Mouse (Mus musculus): ENCODE data around the gene Slc26a1. TPM values are rescaled to one million over a fixed set of nuclear protein-coding genes. Genes with fewer than 3 reads are reported as not detected.

The Slc26a1 gene
- 0.82 and 1.1 TPM in 2 replicates for polyA plus RNA-seq (2012)

DNA sequence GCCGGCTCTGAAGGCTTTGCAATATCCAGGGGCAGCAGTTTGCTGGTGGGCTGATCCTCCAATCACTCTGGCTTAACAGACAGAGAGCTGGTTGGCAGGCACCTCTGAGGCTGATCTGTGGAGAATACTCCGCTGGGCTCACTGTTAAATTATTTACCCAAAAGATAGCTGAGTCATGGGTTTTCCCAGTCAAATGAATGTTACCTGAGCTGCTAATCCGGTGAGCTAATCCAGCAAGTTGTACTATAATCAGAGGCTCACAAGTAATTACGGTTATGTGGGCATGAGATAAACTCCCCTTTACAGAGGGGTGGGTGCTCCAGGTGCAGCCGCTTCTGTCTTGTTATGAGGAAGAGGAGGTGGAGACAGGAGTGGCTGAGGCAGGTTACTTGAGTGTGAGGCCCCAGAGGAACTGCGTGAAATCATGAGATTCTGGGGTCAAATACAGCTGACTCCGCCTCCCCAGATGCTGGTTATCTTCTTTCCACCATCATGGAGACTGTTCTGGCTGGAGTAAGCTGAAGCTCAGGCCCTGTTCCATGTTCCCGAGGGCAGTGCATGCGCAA, at the start of gene Slc26a1:
Gene Slc26a1, minus strand, starts transcription at position 319 of the 566 bp plus-strand sequence.

DNA sequence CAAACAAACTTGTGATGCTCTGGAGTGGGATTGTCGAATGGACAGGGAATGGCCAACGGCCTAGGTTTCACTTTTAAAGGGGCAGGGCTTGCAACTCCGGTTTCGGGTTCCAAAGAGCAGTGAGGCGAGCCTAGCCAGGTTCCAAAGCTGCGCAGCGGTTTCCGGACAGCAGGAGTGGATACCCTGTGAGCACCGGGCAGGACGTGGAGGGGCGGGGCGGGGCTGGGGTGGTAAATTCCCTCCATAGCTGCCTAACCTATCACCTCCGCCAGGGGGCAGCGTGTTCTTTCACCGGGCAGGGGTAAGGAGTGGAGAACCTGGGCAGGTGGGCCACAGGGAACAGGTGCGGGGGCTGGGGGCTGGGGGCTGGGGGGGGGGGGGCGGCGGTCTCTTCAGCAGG, 16.9 kb upstream of the Slc26a1 start, which contains the start of gene Fgfrl1:
Gene Fgfrl1, plus strand, starts transcription at position 112 of the 400 bp plus-strand sequence.

DNA sequence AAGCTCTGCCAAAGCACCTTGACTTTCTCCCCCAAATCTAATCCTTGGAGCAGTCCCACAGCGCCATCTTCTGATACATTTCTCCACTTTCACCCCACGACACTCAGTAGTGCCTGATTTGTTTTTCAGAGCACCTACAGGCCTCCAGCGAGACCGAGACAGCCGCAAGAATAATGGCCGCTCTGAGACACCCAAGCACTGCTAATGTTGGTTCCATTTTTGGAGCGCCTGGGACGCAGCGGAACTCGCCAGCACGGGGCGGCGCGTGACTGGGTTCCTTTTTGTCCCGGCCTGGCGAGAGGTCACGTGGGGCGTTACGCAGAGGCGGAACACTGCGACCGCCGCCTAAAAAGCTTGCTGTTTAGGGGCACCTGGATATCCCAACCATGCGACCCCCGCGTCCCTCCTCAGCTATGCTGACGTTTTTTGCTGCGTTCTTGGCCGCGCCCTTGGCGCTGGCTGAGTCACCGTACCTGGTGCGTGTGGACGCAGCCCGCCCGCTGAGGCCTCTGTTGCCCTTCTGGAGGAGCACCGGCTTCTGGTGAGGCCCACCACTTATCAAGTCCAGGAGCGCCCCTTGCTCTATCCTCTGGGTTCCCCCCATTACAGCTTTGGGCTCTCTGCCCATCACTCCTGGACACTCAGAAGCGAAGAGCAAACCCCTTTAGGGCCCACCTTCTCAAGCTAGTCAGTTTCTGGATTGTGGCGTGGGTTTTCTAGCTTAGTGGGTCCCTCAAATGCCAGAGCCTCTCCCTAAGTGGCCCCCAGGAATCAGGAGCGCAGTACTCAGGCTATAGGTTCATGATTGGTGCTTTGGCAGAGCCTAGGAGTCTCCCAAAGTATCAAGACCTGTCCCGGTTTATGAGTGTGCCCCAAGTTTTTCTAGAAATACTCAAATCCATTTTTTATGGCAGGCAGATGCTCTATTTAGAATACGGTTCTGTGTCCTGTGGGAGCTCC, 6.1 kb downstream of the Slc26a1 start, which contains the start of gene Dgkq:
Gene Dgkq, minus strand, starts transcription at position 696 of the 960 bp plus-strand sequence.

DNA sequence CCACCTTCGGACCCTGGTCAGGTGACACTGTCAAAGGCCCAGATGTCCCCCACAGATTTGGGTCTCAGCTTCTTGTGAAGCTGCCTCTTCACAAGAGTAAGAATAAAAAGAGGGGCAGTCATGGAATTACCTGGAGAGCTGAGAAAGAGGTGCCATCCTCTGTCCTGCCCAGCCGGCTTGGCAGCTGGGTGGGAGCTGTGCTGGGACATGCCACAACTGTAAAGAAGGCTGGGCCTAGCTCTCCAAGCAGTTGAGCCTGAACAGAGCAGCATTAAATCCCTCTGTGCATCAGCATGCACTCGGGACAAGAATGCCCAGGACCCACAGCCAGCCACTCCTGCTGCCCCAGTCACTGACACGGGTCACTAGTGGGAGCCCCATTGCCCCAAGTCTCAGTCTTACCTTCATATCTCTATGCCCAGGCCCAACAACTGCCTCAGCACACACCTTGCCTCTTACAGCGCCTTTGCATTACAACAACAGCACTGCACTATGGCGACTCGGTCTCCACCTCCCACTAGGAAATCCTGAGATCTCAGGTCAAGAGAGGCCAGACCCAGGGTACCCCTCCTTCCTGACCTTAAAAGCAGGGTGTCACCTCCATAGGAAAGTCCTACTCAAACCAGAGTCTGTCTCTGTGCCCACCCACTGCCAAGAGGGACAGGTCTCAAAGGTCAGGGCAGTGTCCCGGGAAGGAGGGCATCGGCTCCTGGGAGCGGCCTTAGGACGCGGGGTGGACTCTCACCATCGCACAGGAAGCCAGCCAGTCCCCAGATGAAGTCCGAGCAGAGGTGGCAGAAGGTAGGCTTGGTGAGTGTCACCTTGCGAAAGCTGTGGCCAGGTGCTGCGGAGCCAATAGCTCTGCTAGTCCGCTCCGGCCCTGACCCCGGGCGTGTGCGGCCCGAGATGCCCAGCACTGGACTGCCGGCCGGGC, 15.4 kb downstream of the Slc26a1 start, which contains the start of gene Idua:
Gene Idua, plus strand, starts transcription at position 634 of the 934 bp plus-strand sequence.

DNA sequence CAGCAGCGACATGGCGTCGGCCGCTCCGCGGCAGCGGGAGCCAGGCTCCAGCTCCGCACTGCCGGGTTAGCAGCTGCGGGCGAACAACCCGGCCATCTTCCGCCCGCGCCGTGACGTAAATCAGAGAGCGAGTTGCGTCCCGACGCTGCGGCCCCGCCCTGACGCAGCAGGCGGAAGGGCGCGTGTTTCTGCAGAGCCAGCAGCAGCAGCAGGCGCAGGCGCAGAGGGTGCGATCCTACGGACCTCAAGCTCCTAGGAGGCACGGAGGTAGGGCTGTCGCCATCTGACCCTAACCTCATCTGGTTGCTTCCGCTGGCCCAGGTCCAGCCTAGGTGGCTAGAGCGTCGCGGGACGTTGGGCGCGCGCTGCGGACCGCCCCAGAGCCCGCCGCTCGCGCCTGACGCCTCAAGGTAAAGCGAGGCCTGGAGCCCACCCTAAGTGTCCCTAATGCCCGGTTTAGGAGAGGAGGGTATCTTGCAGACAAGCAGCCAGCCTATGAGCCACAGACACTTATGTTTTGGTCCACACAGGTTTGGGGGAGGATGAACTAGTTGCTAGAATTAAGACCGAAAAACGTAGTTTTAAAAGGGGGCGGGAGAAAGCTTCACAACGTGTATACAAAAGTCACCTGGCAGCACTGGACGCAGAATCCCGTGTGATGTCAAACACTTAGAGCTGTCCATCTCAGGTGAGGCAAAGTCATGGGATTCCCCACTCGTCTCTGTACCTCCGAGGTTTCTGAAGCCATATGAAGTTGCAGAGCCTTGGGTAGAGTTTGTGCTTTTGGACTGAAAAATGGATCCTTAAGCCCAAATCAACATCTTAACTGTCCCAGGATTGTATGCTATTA, 45.5 kb downstream of the Slc26a1 start, which contains the start of the genes Gak and Tmem175:
Gene Gak, minus strand, starts transcription at position 122 of the 850 bp plus-strand sequence.
Gene Tmem175, plus strand, starts transcription at position 137 of the 850 bp plus-strand sequence.

Other genes with a start within 250 kb of the Slc26a1 start
- 67.1 and 69.6 TPM in 2 replicates for gene Atp5k, start 241.1 kb downstream of the Slc26a1 start, polyA plus RNA-seq (2012)
- gene Mfsd7a, start 226.7 kb downstream of the Slc26a1 start, polyA plus RNA-seq (2012) = 0.47 and 0.74 TPM in 2 replicates
- 14.4 and 17.1 TPM in 2 replicates for gene Pcgf3, start 214.3 kb downstream of the Slc26a1 start, polyA plus RNA-seq (2012)
- 0.05 and 0.08 TPM in 2 replicates for gene Cplx1, start 125.5 kb downstream of the Slc26a1 start, polyA plus RNA-seq (2012)
- 70.5 and 73.6 TPM in 2 replicates for gene Gak, start 45.8 kb downstream of the Slc26a1 start, polyA plus RNA-seq (2012)
- gene Tmem175, start 45.8 kb downstream of the Slc26a1 start, polyA plus RNA-seq (2012) = 3.0 TPM in 2 replicates
- gene Idua, start 15.2 kb downstream of the Slc26a1 start, polyA plus RNA-seq (2012) = 18.4 and 18.8 TPM in 2 replicates
- 5.0 and 5.7 TPM in 2 replicates for gene Dgkq, start 5.9 kb downstream of the Slc26a1 start, polyA plus RNA-seq (2012)
- gene Fgfrl1, start 16.8 kb upstream of the Slc26a1 start, polyA plus RNA-seq (2012) = 7.6 and 12.5 TPM in 2 replicates
- not detected in 2 replicates for gene Rnf212, start 99.4 kb upstream of the Slc26a1 start, polyA plus RNA-seq (2012)
- gene Tmed11, start 119.8 kb upstream of the Slc26a1 start, polyA plus RNA-seq (2012) = not detected in 2 replicates
- not detected in 2 replicates for gene Vmn2r8, start 133.3 kb upstream of the Slc26a1 start, polyA plus RNA-seq (2012)
- 0.01 TPM in 1 of 2 replicates, not detected in the other for gene Vmn2r9, start 177.0 kb upstream of the Slc26a1 start, polyA plus RNA-seq (2012)